Comparison of ENCODE assay signal across 8 mouse cellular contexts in the genomic region with DNA sequence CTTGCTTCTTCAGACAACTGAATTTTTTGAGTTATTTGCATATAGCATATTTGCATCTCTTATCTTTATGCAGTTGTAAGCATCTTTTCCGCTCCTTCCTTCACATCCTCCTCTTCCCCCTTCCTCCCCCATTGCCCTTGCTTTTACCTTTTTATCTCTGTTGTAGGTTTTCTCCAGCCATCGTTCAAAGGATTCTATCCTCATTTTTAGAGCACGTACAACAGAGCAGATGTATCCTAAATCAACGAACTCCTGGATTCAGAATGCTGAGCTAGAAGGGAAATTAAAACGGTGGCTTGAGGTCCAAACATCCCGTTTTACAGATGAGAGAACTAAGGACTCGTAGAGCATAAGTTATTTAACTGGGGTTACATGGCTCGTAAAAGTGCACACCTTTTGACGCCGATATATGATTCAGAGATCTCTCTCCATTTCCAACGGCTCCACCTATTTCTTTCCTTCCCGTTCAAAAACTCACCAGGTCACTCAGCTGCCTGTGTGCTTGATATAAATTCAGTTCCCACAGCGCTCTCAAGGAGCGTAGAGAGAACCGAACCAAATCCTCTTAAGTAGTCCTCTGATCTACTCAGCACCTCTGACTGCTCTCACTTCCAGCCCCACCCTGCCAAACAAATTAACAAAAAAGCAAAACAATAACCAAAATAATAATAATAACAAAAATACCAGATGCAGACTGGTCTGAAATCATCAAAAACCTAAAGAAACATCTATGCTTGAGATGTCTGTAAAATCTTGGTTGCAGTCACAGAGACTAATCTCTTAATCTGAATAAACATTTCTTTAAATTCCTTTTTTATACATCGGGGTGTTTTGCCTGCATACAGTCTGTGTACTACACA. TPM values are rescaled to one million over a fixed set of nuclear protein-coding genes. Genes with fewer than 3 reads are reported as not detected.
DNase-seq lines count a peak whose midpoint lies in the region; ATAC-seq lines count a peak whose summit lies in the region.

No protein-coding gene starts in this region.

- peak overlapping the region; percentile 100 for H3K9ac ChIP-seq in heart, embryonic 15.5 days
- H3K9ac ChIP-seq in hindbrain, embryonic 11.5 days (ENCODE audit: low read depth, low read length), result peak overlapping the region; percentile 100
- peak overlapping the region; percentile 100 for H3K9ac ChIP-seq in midbrain, embryonic 11.5 days (ENCODE audit: low read length)

- H3K36me3 ChIP-seq in heart, embryonic 15.5 days, result no peaks in the 10 kb centered on the region
- no peaks in the 10 kb centered on the region for H3K36me3 ChIP-seq in hindbrain, embryonic 11.5 days (ENCODE audit: control insufficient read depth, insufficient read depth, low read length)
- no peaks in the 10 kb centered on the region for H3K36me3 ChIP-seq in midbrain, embryonic 11.5 days (ENCODE audit: control insufficient read depth, insufficient read depth, low read length)

- intact Hi-C loops in heart, postnatal 36 days (cut with DNase I), result loop anchor here (2.0 to 10.0 kb wide), 2 partner anchors 15 to 313 kb away; partner anchors contain the start of gene Cct2

- H3K27me3 ChIP-seq in heart, embryonic 15.5 days, result no peaks in the 10 kb centered on the region
- no peaks in the 10 kb centered on the region for H3K27me3 ChIP-seq in hindbrain, embryonic 11.5 days (ENCODE audit: control insufficient read depth, insufficient read depth, low read length)
- H3K27me3 ChIP-seq in midbrain, embryonic 11.5 days (ENCODE audit: control insufficient read depth, insufficient read depth, low read length), result no peaks in the 10 kb centered on the region

- H3K27ac ChIP-seq in heart, embryonic 15.5 days, result no peak overlapping the region
- H3K27ac ChIP-seq in hindbrain, embryonic 11.5 days (ENCODE audit: low read depth, low read length), result peak overlapping the region; percentile 92
- peak overlapping the region; percentile 88 for H3K27ac ChIP-seq in midbrain, embryonic 11.5 days (ENCODE audit: low read depth, low read length)

- peak overlapping the region; percentile 98 for H3K4me3 ChIP-seq in heart, embryonic 15.5 days
- peak overlapping the region; percentile 100 for H3K4me3 ChIP-seq in hindbrain, embryonic 11.5 days (ENCODE audit: low read depth, low read length)
- H3K4me3 ChIP-seq in midbrain, embryonic 11.5 days (ENCODE audit: low read depth, low read length), result peak overlapping the region; percentile 99

- no peak for ATAC-seq in heart, embryonic 15.5 days (replicated peaks; ENCODE audit: insufficient number of reproducible peaks, insufficient read depth, low FRiP score, low read depth)
- no peak for ATAC-seq in hindbrain, embryonic 11.5 days (ENCODE audit: low FRiP score)
- no peak for ATAC-seq in midbrain, embryonic 11.5 days (ENCODE audit: low FRiP score)
- no peak for ATAC-seq in granulocyte monocyte progenitor cell, adult 5-6 weeks (replicated peaks; ENCODE audit: poor library complexity, severe bottlenecking)

- WGBS in heart, embryonic 15.5 days, result 27% methylated on average over 16 of the region's 16 CpGs
- 25% methylated on average over 16 of the region's 16 CpGs for WGBS in hindbrain, embryonic 11.5 days
- 9% methylated on average over 16 of the region's 16 CpGs for WGBS in midbrain, embryonic 11.5 days

- DNase-seq in heart, postnatal 36 days, result no peak
- peak; percentile 14 for DNase-seq in Muller cell, postnatal 12 days (ENCODE audit: inconsistent ontology term)
- DNase-seq in hindbrain, embryonic 11.5 days (ENCODE audit: low spot score), result peak; percentile 52
- peak; percentile 94 for DNase-seq in midbrain, embryonic 11.5 days (ENCODE audit: low spot score, missing footprints)
- DNase-seq in frontal cortex, postnatal 25 days (ENCODE audit: low spot score in 2 of 2), result no peak
- no peak for DNase-seq in thymus, postnatal 10 days (ENCODE audit: low spot score in 2 of 2)

- H3K4me1 ChIP-seq in heart, embryonic 15.5 days (replicated peaks), result peaks cover 12% of the 10 kb centered on the region
- H3K4me1 ChIP-seq in hindbrain, embryonic 11.5 days (replicated peaks; ENCODE audit: control insufficient read depth, insufficient read depth, low read length), result no peaks in the 10 kb centered on the region
- H3K4me1 ChIP-seq in midbrain, embryonic 11.5 days (ENCODE audit: control insufficient read depth, insufficient read depth, low read length), result peaks cover 11% of the 10 kb centered on the region

- H3K9me3 ChIP-seq in heart, embryonic 15.5 days (replicated peaks), result no peaks in the 10 kb centered on the region
- H3K9me3 ChIP-seq in hindbrain, embryonic 11.5 days (ENCODE audit: control insufficient read depth, low read length), result no peaks in the 10 kb centered on the region
- H3K9me3 ChIP-seq in midbrain, embryonic 11.5 days (ENCODE audit: control insufficient read depth, low read length), result no peaks in the 10 kb centered on the region

- peak overlapping the region; percentile 76 for H3K4me2 ChIP-seq in heart, embryonic 15.5 days
- H3K4me2 ChIP-seq in hindbrain, embryonic 11.5 days (replicated peaks; ENCODE audit: low read depth, low read length), result peak overlapping the region; percentile 55
- peak overlapping the region; percentile 63 for H3K4me2 ChIP-seq in midbrain, embryonic 11.5 days

RNA-seq across cellular contexts. Expression of gene Cpsf6, which starts 2.2 kb away (rescaled TPM):
- polyA plus RNA-seq in heart, embryonic 15.5 days (2015; fragmentation: Nextera tagmentation; extraction: Ambion mirVana), result 78.5 and 85.9 TPM in 2 replicates
- total RNA-seq in heart, postnatal 36 days (2021), result 10 to 100 TPM; 30.0 to 33.7 TPM
- 230 and 231 TPM in 2 replicates for polyA plus RNA-seq in hindbrain, embryonic 11.5 days (2014; fragmentation: Nextera tagmentation; extraction: Ambion mirVana)
- polyA plus RNA-seq in midbrain, embryonic 11.5 days (2014; fragmentation: Nextera tagmentation; extraction: Ambion mirVana), result 235 and 238 TPM in 2 replicates
- 94.2 and 139 TPM in 2 replicates for total RNA-seq in granulocyte monocyte progenitor cell, adult 5-6 weeks (2014; fragmentation: Nextera tagmentation)
- 119 and 124 TPM in 2 replicates for total RNA-seq in granulocyte monocyte progenitor cell, adult 5-6 weeks (2017)

Comparison
In these comparisons a context has a peak if more than half of its experiments do, and no peak if none do; other contexts are left out.
1. DNase-seq: peak in Muller cell, postnatal 12 days (single experiment), hindbrain, embryonic 11.5 days (single experiment) and midbrain, embryonic 11.5 days (single experiment); none in heart, postnatal 36 days (0 of 2), frontal cortex, postnatal 25 days (0 of 2) and thymus, postnatal 10 days (0 of 2).
2. Peak in every context shown above with its lines, with median percentiles within 50 percentile points of each other: H3K4me2 ChIP-seq, H3K4me3 ChIP-seq and H3K9ac ChIP-seq.